Mouse (Mus musculus): Measurements from ENCODE around the gene Zfp189.
A peak's percentile ranks its signal among the peaks of the same experiment; 100 is the strongest.
"Not testable (repeated sequence)": the region's sequence is repeated elsewhere in the genome, so short reads cannot be mapped to it uniquely, and the experiment has no call there.

Zfp189 gene

GRCm38 (mm10) chr4:49520572-49521340, at the start of gene Zfp189, which contains the start of gene Mrpl50:
Gene Zfp189 (plus strand): TSS chr4:49521176.
Gene Mrpl50 (minus strand): TSS chr4:49521093.
- peak; percentile 98 for DNase-seq (ENCODE audit: low read depth, low spot score)

DNA sequence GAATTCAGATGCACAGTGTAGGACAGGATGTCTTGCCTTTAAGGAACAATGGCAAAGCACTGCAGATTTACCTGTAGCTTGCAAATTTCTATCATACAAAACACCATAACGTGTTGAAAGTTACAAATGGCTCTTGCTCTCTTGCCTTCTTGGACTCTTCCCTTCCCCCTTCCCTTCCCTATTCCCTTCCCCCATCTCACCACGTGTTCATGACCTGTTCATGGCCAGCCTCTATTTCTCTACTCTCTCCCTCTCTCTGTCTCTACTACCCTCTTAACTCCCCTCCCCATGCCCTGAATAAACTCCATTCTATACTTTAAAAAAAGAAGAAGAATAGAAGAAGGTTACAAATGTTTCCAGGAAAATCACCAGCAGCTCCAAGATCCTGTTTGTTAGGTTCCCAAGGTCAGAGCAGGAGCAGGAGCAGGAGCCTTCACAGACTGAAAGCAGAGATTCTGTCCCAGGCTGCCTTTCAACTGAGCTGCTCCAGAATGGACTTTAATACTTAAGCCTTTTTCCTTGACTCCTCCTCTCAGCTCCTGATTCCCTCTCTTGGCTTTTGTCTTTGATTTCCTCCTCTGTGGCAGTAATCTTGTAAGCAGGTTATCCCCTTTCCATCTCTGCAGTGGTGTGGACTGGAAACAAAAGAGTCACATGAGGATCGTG, 47.4 kb upstream of the Zfp189 start, which contains the start of gene Acnat1:
Acnat1 (minus strand) TSS at position 478 of the 666 bp plus-strand sequence.
- DNase-seq (ENCODE audit: low read depth, low spot score), result no peak

DNA sequence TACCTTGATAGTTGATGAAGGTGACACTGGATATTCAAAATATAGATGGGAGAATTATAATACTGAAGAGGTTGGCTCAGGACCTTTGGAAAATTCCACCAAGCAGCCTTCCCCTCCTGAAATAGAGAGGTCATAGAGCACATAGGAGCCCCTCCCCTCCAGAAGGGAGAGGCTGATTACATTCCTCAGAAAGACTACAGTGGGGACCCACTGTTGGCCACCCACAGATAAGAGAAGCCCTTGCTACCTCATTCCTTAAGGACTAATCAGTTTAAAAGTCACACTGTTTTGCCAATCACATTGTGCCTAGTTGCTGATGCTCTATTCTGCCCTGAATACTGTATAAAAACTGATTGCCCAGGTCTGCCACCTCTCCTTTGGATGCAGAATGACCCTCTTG, 46.4 kb upstream of the Zfp189 start:
- DNase-seq (ENCODE audit: low read depth, low spot score), result no peak

GRCm38 (mm10) chr4:49478118-49478877, 42.7 kb upstream of the Zfp189 start:
- DNase-seq (ENCODE audit: low read depth, low spot score), result no peak

GRCm38 (mm10) chr4:49479035-49479434, 41.9 kb upstream of the Zfp189 start:
- not testable (repeated sequence) for DNase-seq (ENCODE audit: low read depth, low spot score)

DNA sequence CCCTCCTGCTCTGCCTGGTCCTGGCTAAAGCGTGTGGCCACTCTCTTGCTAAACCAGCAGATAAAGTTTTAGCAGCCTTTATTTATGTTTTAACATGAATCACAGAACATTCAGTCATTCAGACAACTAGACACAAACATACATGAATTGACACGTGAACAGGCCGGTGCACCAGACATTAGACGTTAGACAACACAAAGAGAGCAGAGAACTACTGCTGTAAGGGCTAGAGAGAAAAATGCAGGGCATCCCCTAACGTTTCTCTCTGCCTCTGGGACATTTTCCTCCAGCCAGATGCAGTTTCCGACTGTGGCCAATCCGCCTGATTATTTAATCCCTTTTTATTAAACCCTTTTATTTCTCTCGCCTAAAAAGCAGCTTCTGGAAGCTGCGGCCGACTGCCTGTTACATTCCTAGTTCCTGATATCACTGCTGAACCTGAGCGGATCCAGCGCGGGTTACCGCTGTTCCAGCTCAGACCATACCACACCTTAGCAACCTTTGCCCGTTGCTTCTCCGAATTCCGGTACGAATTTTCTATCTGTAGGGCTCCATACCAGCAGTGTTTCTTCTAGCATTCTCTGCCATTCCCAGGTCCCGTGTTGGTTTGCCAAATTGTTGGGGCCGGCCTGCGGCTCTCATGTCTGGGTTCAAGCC, 40.7 kb upstream of the Zfp189 start:
- no peak for DNase-seq (ENCODE audit: low read depth, low spot score)

- DNase-seq (ENCODE audit: low read depth, low spot score), result no peak
Measured at GRCm38 (mm10) chr4:49480896-49481295, 40.1 kb upstream of the Zfp189 start.

DNA sequence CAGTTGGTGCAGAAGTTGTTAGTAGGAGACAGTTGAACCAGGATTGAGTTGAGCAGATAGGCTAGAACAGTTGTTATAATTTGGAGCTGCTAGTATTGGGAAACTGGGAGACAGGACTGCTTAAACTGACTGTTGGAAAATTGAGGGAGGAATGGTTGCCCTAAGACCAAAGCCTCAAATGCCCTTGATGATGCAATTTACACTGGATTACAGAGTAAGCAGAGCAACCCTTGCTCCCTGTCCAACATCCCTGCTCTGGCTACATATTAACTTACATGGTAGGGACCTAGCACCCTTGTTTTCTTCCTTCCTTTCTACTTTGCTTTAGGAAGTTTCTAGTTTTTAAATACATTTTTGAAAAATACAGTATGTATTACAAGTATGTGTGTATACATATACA, 35.5 kb upstream of the Zfp189 start:
- DNase-seq (ENCODE audit: low read depth, low spot score), result no peak

DNA sequence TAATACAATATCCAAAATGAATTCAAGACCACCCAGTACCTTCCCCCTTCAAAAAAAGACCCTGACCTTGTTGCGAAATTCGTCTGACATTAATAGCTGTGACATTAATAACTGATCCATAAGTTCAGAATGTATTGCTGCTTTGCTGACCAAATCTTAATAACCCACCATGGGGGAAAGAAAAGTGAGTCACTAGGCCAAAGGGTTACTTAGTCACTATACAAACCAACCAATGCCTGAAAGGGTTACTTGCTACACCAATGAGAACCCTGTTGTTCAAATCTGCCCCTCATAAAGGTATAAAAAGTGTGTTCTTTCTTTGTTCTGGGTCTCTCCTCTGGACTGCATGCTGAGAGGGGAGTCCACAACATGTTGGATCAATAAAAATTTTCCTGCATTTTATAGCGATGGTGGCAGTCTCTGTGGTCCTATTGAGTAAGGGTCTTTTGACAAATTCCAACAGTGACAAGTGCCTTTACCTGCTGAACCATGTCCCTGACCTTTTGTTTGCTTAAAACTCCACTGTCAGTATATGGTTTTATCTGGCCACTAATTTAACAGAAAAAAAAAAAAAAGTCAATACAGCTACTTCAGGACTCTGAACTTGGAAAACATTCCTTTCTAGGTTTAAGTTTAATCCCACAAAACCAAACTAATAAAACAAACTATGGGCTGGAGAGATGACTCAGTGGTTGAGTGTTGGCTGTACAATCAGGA, 34.9 kb upstream of the Zfp189 start:
- DNase-seq (ENCODE audit: low read depth, low spot score), result not testable (repeated sequence)

DNA sequence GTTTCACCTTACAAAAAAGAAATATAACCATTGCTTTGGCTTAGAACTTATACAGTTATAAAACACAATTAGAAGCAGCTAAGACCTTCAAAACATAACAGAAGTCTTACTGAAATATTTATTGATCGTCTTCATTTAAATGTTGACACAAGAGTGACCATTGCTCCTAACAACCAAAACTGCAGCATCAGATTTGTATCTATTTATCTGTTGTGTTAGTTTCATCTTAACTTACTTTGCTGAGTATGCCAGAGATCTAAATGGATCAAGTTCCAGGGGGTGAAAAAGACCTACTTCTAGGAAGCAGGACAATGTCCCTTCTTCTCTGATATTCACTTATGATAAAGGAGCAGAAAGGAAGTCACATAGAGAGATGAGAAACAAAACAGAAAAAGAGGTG, 17.4 kb upstream of the Zfp189 start:
- no peak for DNase-seq (ENCODE audit: low read depth, low spot score)

DNA sequence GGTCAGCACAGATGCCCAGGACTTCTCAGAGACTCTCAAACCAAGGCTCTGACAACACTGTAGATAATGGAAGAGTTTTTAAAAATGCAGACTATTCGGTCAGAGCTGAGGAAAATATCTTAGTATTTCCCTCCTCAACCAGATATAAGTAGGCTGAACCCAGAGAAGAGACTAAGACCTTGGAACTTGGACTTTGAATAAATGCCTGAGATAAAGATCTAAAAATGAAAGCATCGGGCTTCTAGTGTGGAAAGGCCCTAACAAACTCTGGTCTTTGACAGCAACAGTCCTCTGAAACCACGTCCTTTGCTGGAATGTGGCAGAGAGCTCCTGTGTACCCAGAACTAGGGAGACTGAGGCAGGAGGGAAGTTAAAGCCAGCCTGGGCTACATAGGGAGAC, 14.6 kb upstream of the Zfp189 start, which contains the start of gene Baat:
Baat (minus strand) TSS at position 172 of the 400 bp plus-strand sequence.
- no peak for DNase-seq (ENCODE audit: low read depth, low spot score)

DNA sequence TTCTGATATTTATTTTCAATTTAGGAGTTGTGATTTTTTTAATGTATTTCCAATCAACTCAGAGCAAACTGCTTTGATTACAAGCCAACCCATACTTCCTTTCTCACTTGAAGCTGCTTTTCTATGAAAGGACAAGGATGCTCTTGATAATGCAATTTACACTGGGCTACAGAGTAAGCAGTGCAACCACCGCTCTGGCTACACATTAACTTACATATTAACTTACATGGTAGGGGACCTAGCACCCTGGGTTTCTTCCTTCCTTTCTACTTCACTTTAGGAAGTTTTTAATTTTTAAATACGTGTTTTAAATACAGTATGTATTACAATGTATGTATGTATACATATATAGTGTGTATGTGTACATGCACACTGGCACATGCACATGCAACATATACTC, 11.8 kb upstream of the Zfp189 start:
- DNase-seq (ENCODE audit: low read depth, low spot score), result no peak

- DNase-seq (ENCODE audit: low read depth, low spot score), result not testable (repeated sequence)
Measured at GRCm38 (mm10) chr4:49510236-49510835, 10.6 kb upstream of the Zfp189 start.

- no peak for DNase-seq (ENCODE audit: low read depth, low spot score)
Measured at GRCm38 (mm10) chr4:49512636-49513035, 8.3 kb upstream of the Zfp189 start.

DNA sequence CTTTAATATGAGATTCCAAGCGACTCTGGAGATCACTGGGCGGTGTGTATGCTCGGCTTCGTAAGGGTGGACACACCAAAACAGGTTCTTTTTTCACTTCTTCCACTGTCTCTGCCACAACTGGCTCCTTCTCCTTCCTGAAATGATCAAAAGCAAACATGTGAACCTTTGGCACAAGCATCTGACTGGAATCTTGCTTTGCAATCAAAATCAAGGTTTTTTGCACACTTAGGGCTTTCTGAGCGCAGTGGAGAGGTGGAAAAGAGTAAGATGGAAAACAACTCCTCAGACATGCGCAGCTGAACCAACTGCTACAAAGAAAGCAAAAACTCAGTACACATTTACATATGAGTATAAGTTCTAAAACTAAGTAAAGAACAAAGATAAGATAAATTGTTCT, 6.5 kb upstream of the Zfp189 start:
- DNase-seq (ENCODE audit: low read depth, low spot score), result no peak

DNA sequence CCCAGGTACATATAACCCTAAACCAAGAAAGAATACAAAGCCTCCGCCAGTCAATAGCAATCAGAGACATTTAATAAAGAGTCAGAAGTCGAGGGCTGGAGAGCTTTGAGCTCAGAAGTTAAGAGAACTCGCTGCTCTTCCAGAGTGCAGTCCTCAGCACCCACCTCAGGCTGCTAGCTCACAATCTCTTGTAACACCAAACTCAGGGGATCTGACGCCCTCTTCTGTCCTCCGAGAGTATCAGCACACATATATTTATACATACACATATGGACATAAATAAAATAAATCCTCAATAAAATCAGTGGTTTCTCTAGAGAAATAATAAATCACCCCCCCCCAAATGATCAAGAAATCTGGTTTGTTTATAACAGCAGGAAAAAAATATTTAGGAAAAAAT, 1.5 kb upstream of the Zfp189 start:
- DNase-seq (ENCODE audit: low read depth, low spot score), result peak; percentile 30

GRCm38 (mm10) chr4:49521346-49521745, 370 bp downstream of the Zfp189 start:
- no peak for DNase-seq (ENCODE audit: low read depth, low spot score)

- no peak for DNase-seq (ENCODE audit: low read depth, low spot score)
Measured at GRCm38 (mm10) chr4:49522576-49522975, 1.6 kb downstream of the Zfp189 start.

DNA sequence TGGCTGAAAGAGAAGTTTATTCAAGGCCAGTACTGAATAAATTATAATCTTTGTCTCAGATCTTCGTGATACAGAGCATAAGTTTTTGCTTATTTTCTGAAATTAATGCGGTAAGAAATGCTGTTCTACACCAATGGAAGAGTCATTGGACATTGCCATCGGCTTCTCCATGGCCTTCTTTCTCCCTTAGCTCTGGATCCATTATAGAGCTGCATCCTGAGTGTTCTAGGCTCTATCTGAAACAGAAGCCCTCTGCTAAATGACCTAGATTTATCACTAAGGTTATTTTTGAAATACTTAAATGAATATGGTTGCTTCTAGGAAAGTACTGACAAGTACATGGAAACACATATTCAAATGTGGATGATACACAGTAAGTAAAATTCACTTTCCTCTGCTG, 14.1 kb downstream of the Zfp189 start:
- DNase-seq (ENCODE audit: low read depth, low spot score), result no peak

- no peak for DNase-seq (ENCODE audit: low read depth, low spot score)
Measured at GRCm38 (mm10) chr4:49535675-49536294, 14.8 kb downstream of the Zfp189 start.

Measured in CD4-positive, CD25-positive, alpha-beta regulatory T cell, adult 2 months (primary cell).